Mouse (Mus musculus) heart, postnatal 0 days (tissue): Measurements from ENCODE around the gene Zfp689.

ENCODE experiments used
- CTCF ChIP-seq: IDR thresholded peaks from 2 replicates; pipeline ENCODE4 v1.5.1; 2016; ENCODE audit warnings: antibody characterized with exemption, control low read depth, low read depth
- EP300 ChIP-seq: IDR thresholded peaks from 2 replicates; pipeline ENCODE4 v1.6.1; 2016; ENCODE audit warnings: antibody characterized with exemption, low read depth

- TF ChIP-seq EP300 (no peak), CTCF (no peak)
Observed at GRCm38 (mm10) chr7:127400355-127400754, 48.6 kb downstream of the Zfp689 start.
